Mouse (Mus musculus) forebrain, embryonic 11.5 days (tissue): ENCODE data around the gene Clpb. TPM values are rescaled to one million over a fixed set of nuclear protein-coding genes. Genes with fewer than 3 reads are reported as not detected.
A peak's percentile ranks its signal among the peaks of the same experiment; 100 is the strongest.
"Not testable (repeated sequence)": the region's sequence is repeated elsewhere in the genome, so short reads cannot be mapped to it uniquely, and the experiment has no call there.

ENCODE experiments used
- ATAC-seq: fragments of 200-750 bp; cut with Nextera tagmentation; replicated peaks from 2 replicates; pipeline ENCODE4 v1.8.0; 2017; ENCODE audit warnings: moderate TSS enrichment; ENCODE audit not compliant: low FRiP score
- DNase-seq: peaks from one replicate; pipeline ENCODE4 v3.0.0-alpha.2; 2017; ENCODE audit warnings: low spot score
- H3K27ac ChIP-seq: fragments of 300-500 bp; sonication (generic); 2 replicates; pipeline ENCODE4 v1.5.1; 2014; ENCODE audit warnings: low read depth, low read length
- H3K27me3 ChIP-seq: fragments of 300-500 bp; sonication (generic); 2 replicates; pipeline ENCODE4 v1.6.1; 2014; ENCODE audit warnings: mild to moderate bottlenecking, low read length, mixed read lengths; ENCODE audit not compliant: control insufficient read depth, insufficient read depth
- H3K36me3 ChIP-seq: fragments of 300-500 bp; sonication (generic); 2 replicates; pipeline ENCODE4 v1.6.1; 2014; ENCODE audit warnings: mild to moderate bottlenecking, low read length, moderate library complexity, mixed read lengths; ENCODE audit not compliant: control insufficient read depth, insufficient read depth
- H3K4me1 ChIP-seq: fragments of 300-500 bp; sonication (generic); replicated peaks from 2 replicates; pipeline ENCODE4 v1.6.1; 2014; ENCODE audit warnings: low read length, mixed read lengths; ENCODE audit not compliant: control insufficient read depth, insufficient read depth
- H3K4me2 ChIP-seq: fragments of 300-500 bp; sonication (generic); 2 replicates; pipeline ENCODE4 v1.6.1; 2014; ENCODE audit warnings: low read depth, mild to moderate bottlenecking, low read length, moderate library complexity, mixed read lengths; ENCODE audit not compliant: severe bottlenecking
- H3K4me3 ChIP-seq: fragments of 300-500 bp; sonication (generic); 2 replicates; pipeline ENCODE4 v1.5.1; 2014; ENCODE audit warnings: low read depth, low read length
- H3K9ac ChIP-seq: fragments of 300-500 bp; sonication (generic); 2 replicates; pipeline ENCODE4 v1.6.1; 2014; ENCODE audit warnings: low read length
- H3K9me3 ChIP-seq: fragments of 300-500 bp; sonication (generic); 2 replicates; pipeline ENCODE4 v1.6.1; 2016; ENCODE audit warnings: low read length, mixed read lengths; ENCODE audit not compliant: control insufficient read depth
- WGBS: fragments of 180-500 bp; shearing (Covaris S2); extraction: QIAGEN DNeasy Blood & Tissue Kit; methylation state at CpG from one replicate; pipeline ENCODE4 v1.1.7; 2014; 5-methylcytosine and 5-hydroxymethylcytosine counted together
- polyA plus RNA-seq: library from polyadenylated mRNA; unstranded; fragments of >200 nt; fragmentation: Nextera tagmentation; extraction: Ambion mirVana; gene quantifications from 2 replicates; pipeline ENCODE4 v1.2.1, GENCODE M21; 2014

Clpb gene
- polyA plus RNA-seq, 1 experiment from 2014 or later: 43.5 TPM

GRCm38 (mm10) chr7:101627166-101627565 is 36.3 kb upstream of the Clpb start:
- H3K36me3 ChIP-seq, H3K27ac ChIP-seq, DNase-seq, H3K9me3 ChIP-seq, ATAC-seq, H3K9ac ChIP-seq, H3K4me3 ChIP-seq, H3K4me2 ChIP-seq, H3K4me1 ChIP-seq, H3K27me3 ChIP-seq: not testable (repeated sequence)
- 76% methylated on average over 7 of the region's 7 CpGs for WGBS

- Histone ChIP-seq H3K9ac (no peak overlapping the region), H3K36me3 (no peaks in the 10 kb centered on the region), H3K4me1 (no peaks in the 10 kb centered on the region), H3K4me2 (no peak overlapping the region), H3K9me3 (no peaks in the 10 kb centered on the region), H3K4me3 (no peak overlapping the region), H3K27ac (no peak overlapping the region), H3K27me3 (no peaks in the 10 kb centered on the region)
- 43% methylated on average over 2 of the region's 2 CpGs for WGBS
- no peak for ATAC-seq
- no peak for DNase-seq
Observed at GRCm38 (mm10) chr7:101628481-101628880, 35.0 kb upstream of the Clpb start.

- Histone ChIP-seq H3K4me2 (no peak overlapping the region), H3K4me1 (no peaks in the 10 kb centered on the region), H3K27ac (no peak overlapping the region), H3K27me3 (no peaks in the 10 kb centered on the region), H3K36me3 (no peaks in the 10 kb centered on the region), H3K4me3 (no peak overlapping the region), H3K9ac (no peak overlapping the region), H3K9me3 (no peaks in the 10 kb centered on the region)
- ATAC-seq (no peak), DNase-seq (no peak)
- WGBS: 76% methylated on average over 8 of the region's 8 CpGs
Observed at GRCm38 (mm10) chr7:101633629-101634177, 29.7 kb upstream of the Clpb start.

- H3K9me3 ChIP-seq: no peaks in the 10 kb centered on the region
- H3K27me3 ChIP-seq: no peaks in the 10 kb centered on the region
- no peaks in the 10 kb centered on the region for H3K4me1 ChIP-seq
- 84% methylated on average over 4 of the region's 4 CpGs for WGBS
- H3K4me2 ChIP-seq: no peak overlapping the region
- DNase-seq: no peak
- no peak overlapping the region for H3K27ac ChIP-seq
- no peaks in the 10 kb centered on the region for H3K36me3 ChIP-seq
- H3K9ac ChIP-seq: no peak overlapping the region
- no peak for ATAC-seq
- no peak overlapping the region for H3K4me3 ChIP-seq
Observed at GRCm38 (mm10) chr7:101634513-101634912, 28.9 kb upstream of the Clpb start.

GRCm38 (mm10) chr7:101636056-101636455 is 27.4 kb upstream of the Clpb start:
- no peak overlapping the region for H3K4me2 ChIP-seq
- no peak overlapping the region for H3K4me3 ChIP-seq
- no peaks in the 10 kb centered on the region for H3K27me3 ChIP-seq
- H3K9ac ChIP-seq: no peak overlapping the region
- no peak overlapping the region for H3K27ac ChIP-seq
- H3K4me1 ChIP-seq: no peaks in the 10 kb centered on the region
- no peak for ATAC-seq
- DNase-seq: no peak
- H3K36me3 ChIP-seq: no peaks in the 10 kb centered on the region
- H3K9me3 ChIP-seq: no peaks in the 10 kb centered on the region
- WGBS: 88% methylated on average over 2 of the region's 2 CpGs

GRCm38 (mm10) chr7:101643879-101644278 is 19.6 kb upstream of the Clpb start:
- Histone ChIP-seq H3K9ac (no peak overlapping the region), H3K4me3 (no peak overlapping the region), H3K4me1 (no peaks in the 10 kb centered on the region), H3K9me3 (no peaks in the 10 kb centered on the region), H3K36me3 (no peaks in the 10 kb centered on the region), H3K4me2 (no peak overlapping the region), H3K27me3 (no peaks in the 10 kb centered on the region), H3K27ac (no peak overlapping the region)
- DNase-seq: no peak
- 90% methylated on average over 3 of the region's 3 CpGs for WGBS
- no peak for ATAC-seq

- no peak overlapping the region for H3K4me3 ChIP-seq
- no peaks in the 10 kb centered on the region for H3K9me3 ChIP-seq
- H3K4me2 ChIP-seq: no peak overlapping the region
- no peak overlapping the region for H3K9ac ChIP-seq
- H3K27me3 ChIP-seq: no peaks in the 10 kb centered on the region
- no peak for DNase-seq
- WGBS: 82% methylated on average over 9 of the region's 9 CpGs
- H3K27ac ChIP-seq: no peak overlapping the region
- ATAC-seq: no peak
- no peaks in the 10 kb centered on the region for H3K36me3 ChIP-seq
- no peaks in the 10 kb centered on the region for H3K4me1 ChIP-seq
Observed at GRCm38 (mm10) chr7:101649729-101650128, 13.7 kb upstream of the Clpb start.

GRCm38 (mm10) chr7:101650565-101650964 is 12.9 kb upstream of the Clpb start:
- H3K27ac ChIP-seq: no peak overlapping the region
- H3K9me3 ChIP-seq: no peaks in the 10 kb centered on the region
- no peaks in the 10 kb centered on the region for H3K4me1 ChIP-seq
- DNase-seq (peak; percentile 59), ATAC-seq (no peak)
- H3K4me3 ChIP-seq: no peak overlapping the region
- no peak overlapping the region for H3K4me2 ChIP-seq
- no peaks in the 10 kb centered on the region for H3K36me3 ChIP-seq
- H3K27me3 ChIP-seq: no peaks in the 10 kb centered on the region
- no peak overlapping the region for H3K9ac ChIP-seq
- WGBS: 33% methylated on average over 3 of the region's 3 CpGs

- Histone ChIP-seq H3K36me3 (no peaks in the 10 kb centered on the region), H3K4me3 (no peak overlapping the region), H3K27me3 (no peaks in the 10 kb centered on the region), H3K9me3 (no peaks in the 10 kb centered on the region), H3K4me2 (no peak overlapping the region), H3K27ac (no peak overlapping the region), H3K4me1 (no peaks in the 10 kb centered on the region), H3K9ac (no peak overlapping the region)
- ATAC-seq: no peak; the same call in 1 of the 2 replicates
- no peak for DNase-seq
- WGBS: 64% methylated on average over 10 of the region's 10 CpGs
Observed at GRCm38 (mm10) chr7:101653681-101654209, 9.7 kb upstream of the Clpb start.
